Mouse (Mus musculus) stomach, postnatal 0 days (tissue): ENCODE measurements around the gene Sult5a1. TPM values are rescaled to one million over a fixed set of nuclear protein-coding genes. Genes with fewer than 3 reads are reported as not detected.
"Not testable (repeated sequence)": the region's sequence is repeated elsewhere in the genome, so short reads cannot be mapped to it uniquely, and the experiment has no call there.

Source experiments
- ATAC-seq: fragments of 200-750 bp; cut with Nextera tagmentation; 2 replicates; pipeline ENCODE4 v1.8.0; 2017; ENCODE audit not compliant: low FRiP score, low TSS enrichment
- DNase-seq: peaks from one replicate; pipeline ENCODE4 v3.0.0-alpha.2; 2016; ENCODE audit warnings: low spot score
- H3K27ac ChIP-seq: fragments of 300-500 bp; sonication (generic); replicated peaks from 2 replicates; pipeline ENCODE4 v1.5.1; 2014; ENCODE audit warnings: mild to moderate bottlenecking, control low read depth
- H3K27me3 ChIP-seq: fragments of 300-500 bp; sonication (generic); 2 replicates; pipeline ENCODE4 v1.6.1; 2014; ENCODE audit warnings: low read length; ENCODE audit not compliant: control insufficient read depth, insufficient read depth
- H3K36me3 ChIP-seq: fragments of 300-500 bp; sonication (generic); 2 replicates; pipeline ENCODE4 v1.6.1; 2014; ENCODE audit warnings: low read length, mixed read lengths; ENCODE audit not compliant: control insufficient read depth, insufficient read depth
- H3K4me1 ChIP-seq: fragments of 300-500 bp; sonication (generic); replicated peaks from 2 replicates; pipeline ENCODE4 v1.6.1; 2014; ENCODE audit warnings: antibody characterized with exemption; ENCODE audit not compliant: control insufficient read depth, insufficient read depth
- H3K4me2 ChIP-seq: fragments of 300-500 bp; sonication (generic); replicated peaks from 2 replicates; pipeline ENCODE4 v1.6.1; 2014; ENCODE audit warnings: low read depth, mild to moderate bottlenecking, control low read depth, moderate library complexity
- H3K4me3 ChIP-seq: fragments of 300-500 bp; sonication (generic); 2 replicates; pipeline ENCODE4 v1.5.1; 2014; ENCODE audit warnings: low read depth, low read length, control low read depth
- H3K9ac ChIP-seq: fragments of 300-500 bp; sonication (generic); 2 replicates; pipeline ENCODE4 v1.6.1; 2014; ENCODE audit warnings: mild to moderate bottlenecking, low read length, control low read depth, mixed read lengths
- H3K9me3 ChIP-seq: fragments of 300-500 bp; sonication (generic); 2 replicates; pipeline ENCODE4 v1.6.1; 2016; ENCODE audit warnings: low read length; ENCODE audit not compliant: control insufficient read depth
- CTCF ChIP-seq: IDR thresholded peaks from 2 replicates; pipeline ENCODE4 v1.5.1; 2016; ENCODE audit warnings: antibody characterized with exemption, low read depth, mild to moderate bottlenecking, moderate library complexity
- EP300 ChIP-seq: optimal IDR thresholded peaks from 2 replicates; pipeline ENCODE3; 2016; ENCODE audit warnings: antibody characterized with exemption
- WGBS: fragments of 180-500 bp; shearing (Covaris S2); extraction: QIAGEN DNeasy Blood & Tissue Kit; methylation state at CpG from one replicate; pipeline ENCODE4 v1.1.7; 2014; 5-methylcytosine and 5-hydroxymethylcytosine counted together
- polyA plus RNA-seq: library from polyadenylated mRNA; unstranded; fragments of >200 nt; fragmentation: Nextera tagmentation; extraction: Ambion mirVana; gene quantifications from 2 replicates; pipeline ENCODE4 v1.2.1, GENCODE M21; 2015

Gene Sult5a1
- 7.8 and 9.3 TPM in 2 replicates for polyA plus RNA-seq

DNA sequence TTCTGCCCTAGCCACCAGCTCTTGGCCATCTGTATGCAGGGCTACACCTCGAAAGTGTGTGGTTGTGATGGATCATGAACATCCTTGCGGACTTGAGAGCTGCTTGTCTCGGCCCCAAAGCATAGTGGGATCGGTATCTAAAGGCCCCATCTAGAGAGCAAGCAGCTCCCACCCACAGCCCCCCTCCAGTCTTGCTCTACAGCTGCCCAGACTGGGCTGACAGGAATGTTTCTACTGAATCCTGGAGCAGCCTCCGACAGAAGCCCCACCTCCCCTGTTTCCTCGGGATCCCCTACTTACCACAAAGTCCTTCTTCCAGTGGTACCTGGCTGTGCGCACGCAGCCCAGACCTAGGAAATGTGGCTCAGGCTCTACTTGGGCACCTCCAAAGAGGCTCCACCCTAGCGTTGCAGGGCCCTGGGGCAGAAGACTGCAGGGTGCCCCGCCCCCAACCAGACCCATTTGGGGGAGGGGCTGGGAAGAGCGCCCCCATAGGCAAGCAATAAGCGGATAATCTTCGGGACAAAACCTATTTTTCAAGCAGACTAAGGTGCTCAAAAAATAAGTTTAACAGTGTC, at the start of gene Sult5a1:
TSS of gene Sult5a1 (minus strand) at position 428 of the 578 bp plus-strand sequence.
- Histone ChIP-seq H3K9me3 (no peaks in the 10 kb centered on the region), H3K4me3 (no peak within 1 kb of the TSS), H3K9ac (no peak within 1 kb of the TSS), H3K36me3 (no peaks in the 10 kb centered on the region), H3K4me1 (no peaks in the 10 kb centered on the region; the same call in 1 of the 2 replicates), H3K4me2 (peak within 1 kb of the TSS; percentile 32), H3K27me3 (no peaks in the 10 kb centered on the region), H3K27ac (no peak within 1 kb of the TSS)
- TF ChIP-seq CTCF (peak; percentile 47), EP300 (no peak)
- ATAC-seq (peak; percentile 58; the same call in 1 of the 2 replicates), DNase-seq (peak; percentile 22)
- 21% methylated on average over 13 of the region's 13 CpGs for WGBS

DNA sequence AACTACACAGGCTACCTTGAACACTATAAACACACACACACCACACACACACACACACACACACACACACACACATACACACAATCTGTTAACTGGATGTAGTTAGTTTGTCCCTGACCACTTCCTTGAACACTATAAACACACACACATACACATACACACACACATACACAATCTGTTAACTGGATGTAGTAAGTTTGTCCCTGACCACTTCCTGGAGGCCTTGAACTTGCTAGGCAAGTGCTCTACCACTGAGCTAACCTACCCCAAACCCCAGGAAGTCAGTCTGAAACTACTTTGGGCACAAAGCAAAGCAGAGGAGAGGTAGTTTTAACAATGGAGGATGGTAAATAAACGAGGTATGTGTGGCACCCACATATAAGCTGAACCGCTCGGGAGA, 45.5 kb upstream of the Sult5a1 start:
- Histone ChIP-seq H3K27ac (no peak overlapping the region), H3K9ac (no peak overlapping the region), H3K9me3 (no peaks in the 10 kb centered on the region), H3K27me3 (no peaks in the 10 kb centered on the region), H3K4me3 (no peak overlapping the region), H3K4me2 (no peak overlapping the region), H3K4me1 (no peaks in the 10 kb centered on the region), H3K36me3 (0 out of 2 replicates have a peak, but pooled peaks cover 3% of the 10 kb centered on the region)
- DNase-seq, result peak; percentile 44
- WGBS, result 76% methylated on average over 3 of the region's 3 CpGs
- no peak for TF ChIP-seq CTCF
- TF ChIP-seq EP300, result no peak
- peak; percentile 75 for ATAC-seq

DNA sequence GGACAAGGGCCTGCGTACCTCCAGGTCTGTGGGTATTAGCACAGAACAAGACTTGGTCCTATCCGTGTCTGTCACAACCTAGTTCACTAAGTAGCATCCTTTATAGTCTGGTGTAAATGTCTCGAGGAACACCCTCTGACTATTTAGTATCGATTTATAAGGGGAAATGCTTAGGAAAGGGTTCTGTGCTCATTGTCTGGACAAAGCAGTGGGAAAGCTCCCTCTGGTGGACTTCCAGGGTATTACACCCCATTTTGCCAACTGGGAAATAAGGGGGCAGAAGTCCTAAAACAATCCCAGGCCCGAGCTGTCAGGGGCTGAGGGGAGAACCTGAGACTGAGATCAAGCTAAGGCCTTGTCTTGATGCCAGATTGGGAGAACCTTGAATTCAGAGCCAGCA, 44.2 kb upstream of the Sult5a1 start:
- Histone ChIP-seq H3K9ac (no peak overlapping the region), H3K9me3 (no peaks in the 10 kb centered on the region), H3K36me3 (0 out of 2 replicates have a peak, but pooled peaks cover 3% of the 10 kb centered on the region), H3K27ac (no peak overlapping the region), H3K4me1 (no peaks in the 10 kb centered on the region), H3K4me3 (no peak overlapping the region), H3K27me3 (no peaks in the 10 kb centered on the region), H3K4me2 (no peak overlapping the region)
- ATAC-seq (no peak), DNase-seq (peak; percentile 75)
- WGBS, result 22% methylated on average over 5 of the region's 5 CpGs
- TF ChIP-seq EP300 (no peak), CTCF (peak; percentile 97)

GRCm38 (mm10) chr8:123199864-123200263, 41.7 kb upstream of the Sult5a1 start:
- no peak for TF ChIP-seq EP300
- no peak for TF ChIP-seq CTCF
- DNase-seq (no peak), ATAC-seq (no peak)
- no peaks in the 10 kb centered on the region for H3K9me3 ChIP-seq
- no peaks in the 10 kb centered on the region for H3K36me3 ChIP-seq
- no peak overlapping the region for H3K4me3 ChIP-seq
- H3K9ac ChIP-seq, result no peak overlapping the region
- no peak overlapping the region for H3K4me2 ChIP-seq
- no peaks in the 10 kb centered on the region for H3K4me1 ChIP-seq
- H3K27me3 ChIP-seq, result no peaks in the 10 kb centered on the region
- 59% methylated on average over 14 of the region's 14 CpGs for WGBS
- no peak overlapping the region for H3K27ac ChIP-seq

DNA sequence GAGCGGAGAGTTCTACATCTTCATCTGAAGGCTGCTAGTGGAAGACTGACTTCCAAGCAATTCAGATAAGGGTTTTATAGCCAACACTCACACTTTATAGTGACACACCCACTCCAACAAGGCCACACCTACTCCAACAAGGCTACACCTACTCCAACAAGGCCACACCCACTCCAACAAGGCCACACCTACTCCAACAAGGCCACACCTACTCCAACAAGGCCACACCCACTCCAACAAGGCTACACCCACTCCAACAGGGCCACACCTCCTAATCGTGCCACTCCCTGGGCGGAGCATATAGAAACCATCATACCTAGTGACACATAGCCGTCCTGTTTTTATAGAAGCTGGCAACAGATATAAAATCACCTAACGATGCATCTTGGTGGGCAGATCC, 38.9 kb upstream of the Sult5a1 start:
- H3K4me2 ChIP-seq, H3K9me3 ChIP-seq, H3K9ac ChIP-seq, H3K4me3 ChIP-seq, H3K4me1 ChIP-seq, H3K27ac ChIP-seq, H3K27me3 ChIP-seq, H3K36me3 ChIP-seq: not testable (repeated sequence)
- DNase-seq (peak; percentile 42), ATAC-seq (peak; percentile 65)
- WGBS, result 64% methylated on average over 5 of the region's 5 CpGs

DNA sequence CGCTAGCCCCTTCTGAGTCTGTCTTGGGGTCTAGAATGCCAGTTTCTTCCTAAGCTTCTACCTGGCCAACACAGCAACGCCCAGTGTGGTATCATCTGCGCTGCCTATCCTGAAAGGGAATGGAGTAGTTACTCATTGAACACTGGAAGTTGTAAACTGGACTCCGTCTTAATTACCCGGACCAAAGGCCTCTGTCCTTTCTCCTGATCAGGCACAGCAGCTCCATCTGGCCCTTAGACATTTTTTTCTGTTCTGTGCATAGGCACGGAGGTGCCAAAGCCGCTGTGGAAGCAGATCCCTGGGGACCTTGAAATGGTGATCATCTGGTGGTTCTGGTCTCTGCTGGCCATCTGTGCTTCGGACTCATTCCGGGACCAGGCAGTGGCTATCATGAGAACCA, 35.7 kb upstream of the Sult5a1 start:
- Histone ChIP-seq H3K9ac (no peak overlapping the region), H3K4me1 (no peaks in the 10 kb centered on the region), H3K36me3 (no peaks in the 10 kb centered on the region), H3K4me3 (no peak overlapping the region), H3K4me2 (no peak overlapping the region), H3K27me3 (no peaks in the 10 kb centered on the region), H3K9me3 (no peaks in the 10 kb centered on the region), H3K27ac (no peak overlapping the region)
- ATAC-seq (no peak), DNase-seq (no peak)
- no peak for TF ChIP-seq EP300
- TF ChIP-seq CTCF, result no peak
- WGBS, result 89% methylated on average over 9 of the region's 9 CpGs
